Mouse (Mus musculus): Measurements from ENCODE around the gene Stra6. TPM values are rescaled to one million over a fixed set of nuclear protein-coding genes. Genes with fewer than 3 reads are reported as not detected.

Gene Stra6
- polyA plus RNA-seq, 1 experiment, result 1.9 TPM

- Histone ChIP-seq H3K27me3 (ENCODE audit: control insufficient read depth, insufficient read depth, low read length) (no peaks in the 10 kb centered on the region), H3K36me3 (ENCODE audit: control insufficient read depth, insufficient read depth, low read length) (no peaks in the 10 kb centered on the region), H3K27ac (ENCODE audit: insufficient read depth, low read length) (no peak overlapping the region), H3K4me1 (ENCODE audit: control insufficient read depth, insufficient read depth, insufficient read length) (no peaks in the 10 kb centered on the region), H3K4me3 (ENCODE audit: extremely low read depth, insufficient read depth, insufficient read length) (no peak overlapping the region)
- WGBS, result 77% methylated on average over 5 of the region's 5 CpGs
- no peak for TF ChIP-seq CTCF (IDR thresholded peaks at IDR 0.05; ENCODE audit: extremely low read depth, insufficient read depth, insufficient read length, insufficient replicate concordance)
- no peak for TF ChIP-seq POLR2A (IDR thresholded peaks at IDR 0.05; ENCODE audit: low read depth, low read length)
- no peak for DNase-seq (ENCODE audit: low read depth in 1 of 2, low spot score in 2 of 2)
These were observed 7.9 kb upstream of the Stra6 start for GRCm38 (mm10) chr9:58055666-58056065.

DNA sequence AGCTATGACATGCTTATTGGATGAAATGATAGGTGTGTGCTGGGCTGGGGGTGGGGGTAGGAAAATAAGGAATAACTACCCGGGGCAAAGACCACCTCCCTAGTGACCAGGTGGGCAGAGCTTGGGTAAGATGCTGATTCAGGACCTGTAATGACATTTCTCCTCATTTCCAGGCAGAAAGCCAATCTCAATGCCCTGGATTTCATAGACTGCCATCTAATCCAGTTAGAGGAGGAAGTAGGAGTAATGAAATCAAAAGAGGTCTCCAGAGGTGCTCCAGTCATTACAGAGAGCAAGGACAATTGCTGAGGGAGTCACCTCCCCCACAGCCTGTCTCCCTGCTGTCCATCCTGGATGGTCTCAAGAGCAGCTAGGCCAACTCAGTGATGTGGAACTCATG, 3.7 kb upstream of the Stra6 start:
- no peak for DNase-seq (ENCODE audit: low read depth in 1 of 2, low spot score in 2 of 2)
- no peaks in the 10 kb centered on the region for H3K27me3 ChIP-seq (ENCODE audit: control insufficient read depth, insufficient read depth, low read length)

GRCm38 (mm10) chr9:58060677-58061667, 2.6 kb upstream of the Stra6 start:
- Histone ChIP-seq H3K36me3 (ENCODE audit: control insufficient read depth, insufficient read depth, low read length) (no peaks in the 10 kb centered on the region), H3K4me3 (ENCODE audit: extremely low read depth, insufficient read depth, insufficient read length) (no peak overlapping the region), H3K27ac (ENCODE audit: insufficient read depth, low read length) (no peak overlapping the region), H3K27me3 (ENCODE audit: control insufficient read depth, insufficient read depth, low read length) (no peaks in the 10 kb centered on the region), H3K4me1 (ENCODE audit: control insufficient read depth, insufficient read depth, insufficient read length) (no peaks in the 10 kb centered on the region)
- 15% methylated on average over 23 of the region's 23 CpGs for whole genome bisulfite sequencing
- DNase-seq (ENCODE audit: low read depth in 1 of 2, low spot score in 2 of 2), result peak in 1 of 2 experiments; percentile 7
- TF ChIP-seq CTCF (IDR thresholded peaks at IDR 0.05; ENCODE audit: extremely low read depth, insufficient read depth, insufficient read length, insufficient replicate concordance) (no peak), POLR2A (IDR thresholded peaks at IDR 0.05; ENCODE audit: low read depth, low read length) (no peak)

More for the DNA sequence above, 3.7 kb upstream of the Stra6 start:
- whole genome bisulfite sequencing, result 42% methylated on average over 1 of the region's 1 CpGs
- H3K36me3 ChIP-seq (ENCODE audit: control insufficient read depth, insufficient read depth, low read length), result no peaks in the 10 kb centered on the region
- TF ChIP-seq POLR2A (IDR thresholded peaks at IDR 0.05; ENCODE audit: low read depth, low read length) (no peak), CTCF (IDR thresholded peaks at IDR 0.05; ENCODE audit: extremely low read depth, insufficient read depth, insufficient read length, insufficient replicate concordance) (no peak)
- H3K4me1 ChIP-seq (ENCODE audit: control insufficient read depth, insufficient read depth, insufficient read length), result no peaks in the 10 kb centered on the region
- no peak overlapping the region for H3K4me3 ChIP-seq (ENCODE audit: extremely low read depth, insufficient read depth, insufficient read length)
- H3K27ac ChIP-seq (ENCODE audit: insufficient read depth, low read length), result no peak overlapping the region

DNA sequence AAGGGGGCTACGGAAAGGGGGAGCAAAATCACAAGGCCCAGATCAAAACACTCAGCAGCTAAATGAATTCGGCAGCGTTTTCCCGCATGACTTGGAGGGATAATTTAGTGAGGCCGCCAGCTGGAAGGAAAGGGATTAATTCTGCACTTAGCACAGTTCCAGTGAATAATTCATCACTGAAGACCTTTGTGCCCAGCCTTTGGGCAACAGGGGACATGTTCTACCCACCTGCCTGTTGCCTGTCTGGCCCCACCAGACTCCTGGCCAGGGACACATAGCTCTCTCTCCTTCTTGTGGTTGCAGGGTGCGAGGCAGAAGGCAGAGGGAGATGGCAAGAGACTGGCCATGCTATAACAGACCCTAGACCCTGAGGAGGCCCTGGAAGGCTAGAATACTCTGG, 1.9 kb downstream of the Stra6 start:
- no peak overlapping the region for H3K27ac ChIP-seq (ENCODE audit: insufficient read depth, low read length)
- H3K36me3 ChIP-seq (ENCODE audit: control insufficient read depth, insufficient read depth, low read length), result no peaks in the 10 kb centered on the region
- no peak for TF ChIP-seq POLR2A (IDR thresholded peaks at IDR 0.05; ENCODE audit: low read depth, low read length)
- TF ChIP-seq CTCF (IDR thresholded peaks at IDR 0.05; ENCODE audit: extremely low read depth, insufficient read depth, insufficient read length, insufficient replicate concordance), result no peak
- no peaks in the 10 kb centered on the region for H3K4me1 ChIP-seq (ENCODE audit: control insufficient read depth, insufficient read depth, insufficient read length)
- H3K27me3 ChIP-seq (ENCODE audit: control insufficient read depth, insufficient read depth, low read length), result no peaks in the 10 kb centered on the region
- no peak for DNase-seq (ENCODE audit: low read depth in 1 of 2, low spot score in 2 of 2)
- H3K4me3 ChIP-seq (ENCODE audit: extremely low read depth, insufficient read depth, insufficient read length), result no peak overlapping the region
- WGBS, result 72% methylated on average over 6 of the region's 6 CpGs

DNA sequence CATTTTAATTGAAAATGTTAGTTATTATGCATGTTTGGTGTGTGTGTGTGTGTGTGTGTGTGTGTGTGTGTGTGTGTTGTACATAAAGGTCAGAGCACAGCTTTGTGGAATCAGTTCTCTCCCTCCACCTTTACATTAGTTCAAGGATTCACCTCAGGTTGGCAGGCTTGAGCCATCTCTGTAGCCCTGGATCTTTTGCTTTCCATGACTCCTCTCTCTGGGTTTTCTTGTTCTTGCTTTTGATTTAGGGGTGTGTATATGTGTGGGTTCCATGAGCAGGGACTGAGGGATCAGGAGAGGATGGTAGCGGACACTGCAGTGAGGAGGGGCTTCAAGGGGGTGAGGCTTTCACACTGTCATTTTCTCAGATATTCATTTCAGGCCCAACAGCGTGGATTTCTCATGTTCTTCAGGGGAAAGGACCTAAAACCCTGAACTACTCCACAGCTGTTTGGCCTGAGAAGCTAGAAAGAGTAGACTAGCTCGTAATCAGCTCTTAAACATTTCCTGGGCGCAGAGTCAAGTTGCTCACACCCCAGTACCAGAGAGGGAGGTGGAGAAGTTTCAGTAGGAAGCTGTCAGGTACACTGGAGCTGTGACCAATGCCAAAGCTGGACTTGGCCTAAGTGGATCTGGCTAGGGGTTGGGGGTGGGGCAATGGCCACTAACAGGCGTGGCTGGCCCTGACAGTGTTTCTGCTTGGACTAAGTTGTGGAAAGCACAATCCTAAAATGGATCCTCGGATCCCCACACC, 2.6 kb downstream of the Stra6 start:
- 75% methylated on average over 6 of the region's 6 CpGs for WGBS
- TF ChIP-seq CTCF (IDR thresholded peaks at IDR 0.05; ENCODE audit: extremely low read depth, insufficient read depth, insufficient read length, insufficient replicate concordance) (no peak), POLR2A (IDR thresholded peaks at IDR 0.05; ENCODE audit: low read depth, low read length) (no peak)
- H3K4me3 ChIP-seq (ENCODE audit: extremely low read depth, insufficient read depth, insufficient read length), result no peak overlapping the region
- H3K27ac ChIP-seq (ENCODE audit: insufficient read depth, low read length), result no peak overlapping the region
- no peaks in the 10 kb centered on the region for H3K4me1 ChIP-seq (ENCODE audit: control insufficient read depth, insufficient read depth, insufficient read length)
- no peaks in the 10 kb centered on the region for H3K36me3 ChIP-seq (ENCODE audit: control insufficient read depth, insufficient read depth, low read length)
- H3K27me3 ChIP-seq (ENCODE audit: control insufficient read depth, insufficient read depth, low read length), result no peaks in the 10 kb centered on the region
- no peak for DNase-seq (ENCODE audit: low read depth in 1 of 2, low spot score in 2 of 2)

DNA sequence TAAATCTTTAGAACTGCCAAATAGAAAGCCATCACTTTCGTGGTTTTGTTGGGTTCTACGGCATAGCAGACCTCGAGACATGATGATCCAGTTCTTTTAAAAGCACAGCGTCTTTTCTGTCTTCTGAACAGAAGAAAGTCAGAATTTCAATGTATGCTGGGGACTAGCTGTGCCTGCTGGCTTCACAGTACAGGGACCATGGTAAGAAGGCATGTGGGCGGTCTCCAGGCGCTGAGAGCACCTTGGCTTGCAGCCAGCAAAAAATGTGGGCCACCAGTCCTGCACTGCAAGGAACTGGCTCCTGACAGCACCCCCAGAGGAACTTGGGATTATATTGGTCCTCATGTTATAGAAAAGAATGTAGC, 3.1 kb downstream of the Stra6 start:
- no peak for DNase-seq (ENCODE audit: low read depth in 1 of 2, low spot score in 2 of 2)
- WGBS, result 69% methylated on average over 6 of the region's 6 CpGs
- Histone ChIP-seq H3K36me3 (ENCODE audit: control insufficient read depth, insufficient read depth, low read length) (no peaks in the 10 kb centered on the region), H3K4me3 (ENCODE audit: extremely low read depth, insufficient read depth, insufficient read length) (no peak overlapping the region), H3K27me3 (ENCODE audit: control insufficient read depth, insufficient read depth, low read length) (no peaks in the 10 kb centered on the region), H3K27ac (ENCODE audit: insufficient read depth, low read length) (no peak overlapping the region), H3K4me1 (ENCODE audit: control insufficient read depth, insufficient read depth, insufficient read length) (no peaks in the 10 kb centered on the region)
- TF ChIP-seq POLR2A (IDR thresholded peaks at IDR 0.05; ENCODE audit: low read depth, low read length), result no peak
- TF ChIP-seq CTCF (IDR thresholded peaks at IDR 0.05; ENCODE audit: extremely low read depth, insufficient read depth, insufficient read length, insufficient replicate concordance), result no peak

Measured in spleen, adult 2 months (tissue).